In the genomic region with DNA sequence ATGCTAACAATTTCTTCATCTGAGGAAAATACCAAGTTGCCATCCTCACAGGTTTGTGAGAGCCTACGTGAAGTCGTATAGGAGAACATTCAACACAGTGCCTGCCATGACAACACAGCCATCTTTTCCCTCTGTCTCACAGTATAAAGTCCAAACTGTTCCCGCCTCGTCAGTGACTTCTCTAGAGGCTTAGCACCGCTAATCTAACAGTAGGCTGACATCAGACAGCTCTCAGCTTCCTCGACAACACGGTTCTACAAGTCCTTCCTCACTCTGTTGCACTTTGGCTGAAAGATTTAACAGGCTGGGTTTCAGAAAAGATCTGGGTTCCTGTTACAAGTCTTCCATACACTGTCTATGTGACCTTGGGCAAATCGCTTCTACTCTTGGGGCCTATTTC, we compare ENCODE assay signal across 8 mouse cellular contexts. TPM values are rescaled to one million over a fixed set of nuclear protein-coding genes. Genes with fewer than 3 reads are reported as not detected.
DNase-seq lines count a peak whose midpoint lies in the region; ATAC-seq and TF ChIP-seq lines count a peak whose summit lies in the region.

No protein-coding gene starts in this region.

- WGBS in lung, embryonic 14.5 days, result 52% methylated on average over 8 of the region's 8 CpGs
- 84% methylated on average over 8 of the region's 8 CpGs for WGBS in limb, embryonic 11.5 days
- 61% methylated on average over 8 of the region's 8 CpGs for WGBS in stomach, embryonic 14.5 days

- H3K9me3 ChIP-seq in lung, embryonic 14.5 days (ENCODE audit: low read depth, low read length), result no peaks in the 10 kb centered on the region
- H3K9me3 ChIP-seq in limb, embryonic 11.5 days (ENCODE audit: control insufficient read depth, low read length), result no peaks in the 10 kb centered on the region
- no peaks in the 10 kb centered on the region for H3K9me3 ChIP-seq in stomach, embryonic 14.5 days (ENCODE audit: control insufficient read depth, low read depth, low read length)

- no peak for ATAC-seq in lung, embryonic 14.5 days (ENCODE audit: insufficient read depth)
- ATAC-seq in erythroid progenitor cell, adult 5-6 weeks (replicated peaks; ENCODE audit: low FRiP score, poor library complexity, severe bottlenecking), result peak; percentile 5; the same call in 1 of the 2 replicates
- ATAC-seq in limb, embryonic 11.5 days (ENCODE audit: insufficient number of reproducible peaks, low FRiP score, low TSS enrichment, low read depth), result no peak
- no peak for ATAC-seq in stomach, embryonic 14.5 days (ENCODE audit: insufficient number of reproducible peaks, insufficient read depth, low FRiP score, low read depth)

- no peak for DNase-seq in lung, embryonic 14.5 days
- DNase-seq in lung, postnatal 36 days, result no peak
- no peak for DNase-seq in limb, embryonic 11.5 days (ENCODE audit: low spot score)
- no peak for DNase-seq in ovary, postnatal 10 days (ENCODE audit: low spot score)
- DNase-seq in adrenal gland, postnatal 36 days, result no peak
- DNase-seq in layer of hippocampus, adult 11-12 months (ENCODE audit: low spot score), result no peak

- peak overlapping the region; percentile 66 for H3K9ac ChIP-seq in lung, embryonic 14.5 days
- H3K9ac ChIP-seq in limb, embryonic 11.5 days (ENCODE audit: low read length), result peak overlapping the region; percentile 65; the same call in 1 of the 2 replicates
- peak overlapping the region; percentile 82 for H3K9ac ChIP-seq in stomach, embryonic 14.5 days (replicated peaks; ENCODE audit: low read depth, low read length)

- H3K27me3 ChIP-seq in lung, embryonic 14.5 days (ENCODE audit: insufficient read depth, low read length), result no peaks in the 10 kb centered on the region
- no peaks in the 10 kb centered on the region for H3K27me3 ChIP-seq in limb, embryonic 11.5 days (ENCODE audit: control insufficient read depth, insufficient read depth, low read length)
- H3K27me3 ChIP-seq in stomach, embryonic 14.5 days (ENCODE audit: control insufficient read depth, insufficient read depth, low read length), result no peaks in the 10 kb centered on the region

- H3K4me1 ChIP-seq in lung, embryonic 14.5 days (ENCODE audit: insufficient read depth), result peaks cover 4% of the 10 kb centered on the region
- H3K4me1 ChIP-seq in limb, embryonic 11.5 days (ENCODE audit: control insufficient read depth, insufficient read depth, low read length), result peaks cover 5% of the 10 kb centered on the region
- peaks cover 6% of the 10 kb centered on the region for H3K4me1 ChIP-seq in stomach, embryonic 14.5 days (ENCODE audit: control insufficient read depth, insufficient read depth, low read length)

- no peak for TF ChIP-seq CTCF in lung, embryonic 14.5 days (IDR thresholded peaks at IDR 0.05; ENCODE audit: low read depth)

- H3K4me2 ChIP-seq in lung, embryonic 14.5 days, result peak overlapping the region; percentile 74
- peak overlapping the region; percentile 60 for H3K4me2 ChIP-seq in limb, embryonic 11.5 days (ENCODE audit: low read depth, severe bottlenecking)
- H3K4me2 ChIP-seq in stomach, embryonic 14.5 days (replicated peaks; ENCODE audit: low read depth, low read length), result peak overlapping the region; percentile 82

- H3K36me3 ChIP-seq in lung, embryonic 14.5 days (ENCODE audit: insufficient read depth), result peaks cover 18% of the 10 kb centered on the region
- H3K36me3 ChIP-seq in limb, embryonic 11.5 days (ENCODE audit: control insufficient read depth, insufficient read depth, low read length), result 0 out of 2 replicates have a peak, but pooled peaks cover 2% of the 10 kb centered on the region
- peaks cover 10% of the 10 kb centered on the region; the same call in 1 of the 2 replicates for H3K36me3 ChIP-seq in stomach, embryonic 14.5 days (ENCODE audit: control insufficient read depth, insufficient read depth, low read length)

- H3K27ac ChIP-seq in lung, embryonic 14.5 days (ENCODE audit: low read depth), result no peak overlapping the region
- no peak overlapping the region for H3K27ac ChIP-seq in limb, embryonic 11.5 days (replicated peaks; ENCODE audit: low read depth, low read length)
- no peak overlapping the region for H3K27ac ChIP-seq in stomach, embryonic 14.5 days (ENCODE audit: low read length)

- H3K4me3 ChIP-seq in lung, embryonic 14.5 days (ENCODE audit: low read depth, low read length), result peak overlapping the region; percentile 71
- H3K4me3 ChIP-seq in limb, embryonic 11.5 days (ENCODE audit: low read depth, low read length), result peak overlapping the region; percentile 51
- peak overlapping the region; percentile 76 for H3K4me3 ChIP-seq in stomach, embryonic 14.5 days (ENCODE audit: low read depth, low read length)

RNA-seq across cellular contexts. Expression of gene Ndufa8, which starts 1.0 kb away (rescaled TPM):
- polyA plus RNA-seq in lung, embryonic 14.5 days (2014; fragmentation: Nextera tagmentation; extraction: Ambion mirVana), result 247 TPM in 2 replicates
- 10.1 and 21.6 TPM in 2 replicates for total RNA-seq in erythroid progenitor cell, adult 5-6 weeks (2015; ENCODE audit: low replicate concordance)
- total RNA-seq in erythroid progenitor cell, adult 5-6 weeks (2017; ENCODE audit: low replicate concordance), result 16.4 and 26.1 TPM in 2 replicates
- 195 and 196 TPM in 2 replicates for polyA plus RNA-seq in limb, embryonic 11.5 days (2014; fragmentation: Nextera tagmentation; extraction: Ambion mirVana)
- 220 and 238 TPM in 2 replicates for polyA plus RNA-seq in stomach, embryonic 14.5 days (2014; fragmentation: Nextera tagmentation; extraction: Ambion mirVana)
- total RNA-seq in adrenal gland, postnatal 36 days (2021), result 100 to 1,000 TPM; 205 to 220 TPM

RNA-seq across cellular contexts. Expression of gene Morn5, which starts 1.1 kb away (rescaled TPM):
- polyA plus RNA-seq in lung, embryonic 14.5 days (2014; fragmentation: Nextera tagmentation; extraction: Ambion mirVana), result 0.54 and 1.0 TPM in 2 replicates
- total RNA-seq in erythroid progenitor cell, adult 5-6 weeks (2015; ENCODE audit: low replicate concordance), result not detected in 2 replicates
- not detected in 2 replicates for total RNA-seq in erythroid progenitor cell, adult 5-6 weeks (2017; ENCODE audit: low replicate concordance)
- polyA plus RNA-seq in limb, embryonic 11.5 days (2014; fragmentation: Nextera tagmentation; extraction: Ambion mirVana), result not detected in 2 replicates
- polyA plus RNA-seq in stomach, embryonic 14.5 days (2014; fragmentation: Nextera tagmentation; extraction: Ambion mirVana), result not detected in 2 replicates
- 1 to 10 TPM in 1 of 2 experiments, under 1 TPM in 1; 0.56 to 1.1 TPM for total RNA-seq in adrenal gland, postnatal 36 days (2021)

RNA-seq across cellular contexts. Expression of gene Lhx6, which starts 57.0 kb away (rescaled TPM):
- 10.8 and 12.8 TPM in 2 replicates for polyA plus RNA-seq in lung, embryonic 14.5 days (2014; fragmentation: Nextera tagmentation; extraction: Ambion mirVana)
- not detected in 2 replicates for total RNA-seq in erythroid progenitor cell, adult 5-6 weeks (2015; ENCODE audit: low replicate concordance)
- not detected in 2 replicates for total RNA-seq in erythroid progenitor cell, adult 5-6 weeks (2017; ENCODE audit: low replicate concordance)
- polyA plus RNA-seq in limb, embryonic 11.5 days (2014; fragmentation: Nextera tagmentation; extraction: Ambion mirVana), result 0.62 and 0.83 TPM in 2 replicates
- polyA plus RNA-seq in stomach, embryonic 14.5 days (2014; fragmentation: Nextera tagmentation; extraction: Ambion mirVana), result 0.87 and 1.5 TPM in 2 replicates
- total RNA-seq in adrenal gland, postnatal 36 days (2021), result 1 to 10 TPM; 1.6 to 1.8 TPM
